Mouse (Mus musculus): ENCODE results near the gene Coro2a. TPM values are rescaled to one million over a fixed set of nuclear protein-coding genes. Genes with fewer than 3 reads are reported as not detected.

Gene Coro2a
- total and polyA plus RNA-seq, 3 experiments, result 0.39 to 2.1 (median 0.43) TPM

DNA sequence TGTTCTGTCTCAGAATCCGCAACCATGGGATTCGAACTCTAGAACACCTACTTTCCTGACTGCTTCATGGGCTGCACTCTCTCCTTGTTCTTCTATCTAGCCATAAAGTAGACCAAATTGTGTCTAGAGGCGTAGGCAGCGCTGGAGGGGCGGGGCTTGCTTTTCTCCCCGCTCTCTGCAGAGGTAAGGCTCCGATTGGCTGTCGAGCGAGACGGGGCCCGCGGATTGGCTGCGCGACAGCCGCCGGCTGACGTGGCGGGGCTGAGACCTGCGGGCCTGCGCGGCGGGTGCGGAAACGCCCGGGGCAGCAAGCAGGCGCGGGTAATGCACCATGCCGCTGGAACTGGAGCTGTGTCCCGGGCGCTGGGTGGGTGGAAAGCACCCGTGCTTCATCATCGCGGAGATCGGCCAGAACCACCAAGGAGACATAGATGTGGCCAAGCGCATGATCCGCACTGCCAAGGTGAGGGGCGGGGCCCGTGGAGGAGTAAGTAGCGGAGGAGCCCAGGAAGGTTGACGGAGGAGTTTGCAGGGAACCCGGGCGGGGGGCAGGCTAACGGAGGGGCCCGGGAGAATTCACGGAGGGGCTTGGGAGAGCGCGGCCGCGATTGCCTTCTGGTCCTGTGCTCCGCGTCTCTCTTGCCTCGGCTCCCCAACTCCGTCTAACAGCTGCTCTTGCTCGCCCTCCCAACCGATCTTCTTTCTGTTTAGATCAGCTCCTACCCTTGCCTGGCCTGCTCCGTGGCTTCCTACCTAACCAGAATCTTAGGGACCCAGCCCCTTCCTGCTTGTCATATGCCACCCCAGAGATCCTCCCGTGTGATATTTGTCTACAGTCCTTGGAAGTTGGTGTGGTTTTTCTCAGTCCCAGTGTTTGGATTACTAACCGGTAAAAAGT is 112.7 kb downstream of the Coro2a start, which contains the start of gene Nans:
TSS of gene Nans (plus strand) at position 221 of the 898 bp plus-strand sequence.
- H3K4me1 ChIP-seq (ENCODE audit: control insufficient read depth, insufficient read depth, low read length), result peaks cover 9% of the 10 kb centered on the region
- peak within 1 kb of the TSS; percentile 86 for H3K4me3 ChIP-seq
- peak within 1 kb of the TSS; percentile 74 for H3K27ac ChIP-seq
- WGBS, result under 1% methylated on average over 58 of the region's 58 CpGs
- no peaks in the 10 kb centered on the region for H3K36me3 ChIP-seq (ENCODE audit: control insufficient read depth, insufficient read depth, low read length)
- no peaks in the 10 kb centered on the region for H3K79me2 ChIP-seq (replicated peaks; ENCODE audit: control insufficient read depth, insufficient read depth, low read length)
- TF ChIP-seq POLR2A (IDR thresholded peaks at IDR 0.05; ENCODE audit: insufficient read depth, low read depth, low read length) (peak; percentile 69), EP300 (IDR thresholded peaks at IDR 0.05; ENCODE audit: insufficient read depth, low read depth, low read length) (no peak)
- peak; percentile 95 to 97 for DNase-seq
- no peaks in the 10 kb centered on the region for H3K27me3 ChIP-seq (ENCODE audit: control insufficient read depth, insufficient read depth, low read length)
- intact Hi-C loops (cut with DNase I), result no loop called here
- peak within 1 kb of the TSS; percentile 85 for H3K9ac ChIP-seq (ENCODE audit: low read depth, low read length)

DNA sequence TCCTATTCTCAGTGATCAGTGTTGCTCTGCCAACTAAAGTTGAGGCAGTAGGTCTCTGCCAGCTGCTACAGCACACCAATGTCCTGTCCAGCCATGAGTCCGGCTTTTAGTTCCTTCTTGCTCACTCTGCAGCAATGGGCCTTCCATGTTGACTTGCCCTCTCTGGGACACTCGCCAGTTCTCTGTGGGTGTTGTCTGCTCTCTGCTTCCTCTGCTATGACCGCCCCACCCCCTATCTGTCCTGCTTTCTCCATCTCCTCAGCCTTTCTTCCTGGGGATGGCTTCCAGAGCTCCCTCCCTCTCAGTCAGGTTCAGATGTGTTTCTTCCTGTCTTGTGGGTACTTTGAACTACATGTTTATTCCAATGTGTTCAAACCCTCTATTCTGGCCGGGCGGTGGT is 114.7 kb downstream of the Coro2a start:
- TF ChIP-seq EP300 (IDR thresholded peaks at IDR 0.05; ENCODE audit: insufficient read depth, low read depth, low read length) (no peak), CTCF (IDR thresholded peaks at IDR 0.05) (no peak), POLR2A (IDR thresholded peaks at IDR 0.05; ENCODE audit: insufficient read depth, low read depth, low read length) (no peak)
- Histone ChIP-seq H3K27me3 (ENCODE audit: control insufficient read depth, insufficient read depth, low read length) (no peaks in the 10 kb centered on the region), H3K4me3 (no peak overlapping the region), H3K79me2 (replicated peaks; ENCODE audit: control insufficient read depth, insufficient read depth, low read length) (no peaks in the 10 kb centered on the region), H3K4me1 (ENCODE audit: control insufficient read depth, insufficient read depth, low read length) (peaks cover 9% of the 10 kb centered on the region), H3K27ac (peak overlapping the region; percentile 62), H3K36me3 (ENCODE audit: control insufficient read depth, insufficient read depth, low read length) (no peaks in the 10 kb centered on the region), H3K9ac (ENCODE audit: low read depth, low read length) (no peak overlapping the region)
- intact Hi-C loops (cut with DNase I), result no loop called here
- DNase-seq, result peak; percentile 75 to 87
- WGBS, result 47% methylated on average over 5 of the region's 5 CpGs

Other genes with a start within 250 kb of the Coro2a start
- 1 to 10 TPM; 3.8 to 4.1 TPM for gene Trmo, start 212.8 kb downstream of the Coro2a start, total RNA-seq (2021)
- 3.7 and 5.3 TPM in 2 replicates for gene Trmo, start 212.8 kb downstream of the Coro2a start, polyA plus RNA-seq (2012; rRNA removed)
- gene Hemgn, start 188.7 kb downstream of the Coro2a start, total RNA-seq (2021), result under 1 TPM; 0.10 to 0.73 TPM
- 0.06 TPM in 1 of 2 replicates, not detected in the other for gene Hemgn, start 188.7 kb downstream of the Coro2a start, polyA plus RNA-seq (2012; rRNA removed)
- 10 to 100 TPM; 53.5 to 57.8 TPM for gene Anp32b, start 151.3 kb downstream of the Coro2a start, total RNA-seq (2021)
- 9.5 and 14.2 TPM in 2 replicates for gene Anp32b, start 151.3 kb downstream of the Coro2a start, polyA plus RNA-seq (2012; rRNA removed)
- 10 to 100 TPM; 11.3 to 16.4 TPM for gene Nans, start 113.0 kb downstream of the Coro2a start, total RNA-seq (2021)
- 12.0 and 17.3 TPM in 2 replicates for gene Nans, start 113.0 kb downstream of the Coro2a start, polyA plus RNA-seq (2012; rRNA removed)
- 1 to 10 TPM; 2.5 to 2.9 TPM for gene Trim14, start 66.1 kb downstream of the Coro2a start, total RNA-seq (2021)
- 1.5 and 2.1 TPM in 2 replicates for gene Trim14, start 66.1 kb downstream of the Coro2a start, polyA plus RNA-seq (2012; rRNA removed)
- gene Tbc1d2, start 48.0 kb upstream of the Coro2a start, total RNA-seq (2021), result 1 to 10 TPM in 1 of 2 experiments, under 1 TPM in 1; 0.64 to 1.7 TPM
- 1.4 and 1.6 TPM in 2 replicates for gene Tbc1d2, start 48.0 kb upstream of the Coro2a start, polyA plus RNA-seq (2012; rRNA removed)

Measured in heart, adult 2 months (tissue).